Mouse (Mus musculus) brown adipose tissue, adult 24 weeks (tissue): Measurements from ENCODE around the gene Gm525. TPM values are rescaled to one million over a fixed set of nuclear protein-coding genes. Genes with fewer than 3 reads are reported as not detected.

Source experiments
- polyA plus RNA-seq: library from polyadenylated mRNA; stranded (reverse); fragments of >200 nt; gene quantifications from 2 replicates; pipeline ENCODE4 v1.2.4, GENCODE M21; 2012; ENCODE audit not compliant: missing spikeins, insufficient read depth, insufficient read length

The Gm525 gene
- polyA plus RNA-seq, 1 experiment: not detected

Other genes starting within 250 kb of the Gm525 start
- gene Akap1, start 209.3 kb upstream of the Gm525 start, polyA plus RNA-seq: 102 and 114 TPM in 2 replicates
- 56.9 and 57.0 TPM in 2 replicates for gene Scpep1, start 118.4 kb upstream of the Gm525 start, polyA plus RNA-seq
- not detected in 2 replicates for gene Elobl, start 106.9 kb upstream of the Gm525 start, polyA plus RNA-seq
- 2.4 and 3.0 TPM in 2 replicates for gene Coil, start 103.6 kb upstream of the Gm525 start, polyA plus RNA-seq
- gene Trim25, start 74.5 kb upstream of the Gm525 start, polyA plus RNA-seq: 7.9 and 8.6 TPM in 2 replicates
- gene Dgke, start 7.0 kb upstream of the Gm525 start, polyA plus RNA-seq: 3.0 and 3.2 TPM in 2 replicates
- 0.67 TPM in 1 of 2 replicates, not detected in the other for gene Nog, start 228.5 kb downstream of the Gm525 start, polyA plus RNA-seq